Mouse (Mus musculus) right cerebral cortex, postnatal 36 days (tissue): ENCODE measurements around the gene Fbxl17.

Experiments used
- DNase-seq, 2 experiments: peaks; one replicate each; pipeline ENCODE4 v3.0.0; 2022; ENCODE audit warnings: low spot score in 2 of 2, mixed read lengths in 1 of 2

Fbxl17 gene

GRCm38 (mm10) chr17:63282004-63282403 is 217.8 kb downstream of the Fbxl17 start:
- no peak for DNase-seq

- no peak for DNase-seq
Observed at GRCm38 (mm10) chr17:63280990-63281389, 218.8 kb downstream of the Fbxl17 start.

- no peak for DNase-seq
Observed at GRCm38 (mm10) chr17:63279144-63279543, 220.7 kb downstream of the Fbxl17 start.

GRCm38 (mm10) chr17:63273353-63273752 is 226.5 kb downstream of the Fbxl17 start:
- DNase-seq: no peak

- no peak for DNase-seq
Observed at GRCm38 (mm10) chr17:63272914-63273313, 226.9 kb downstream of the Fbxl17 start.

GRCm38 (mm10) chr17:63271000-63271399 is 228.8 kb downstream of the Fbxl17 start:
- DNase-seq: no peak

- DNase-seq: no peak
Observed at GRCm38 (mm10) chr17:63270513-63270912, 229.3 kb downstream of the Fbxl17 start.

GRCm38 (mm10) chr17:63262674-63263073 is 237.1 kb downstream of the Fbxl17 start:
- DNase-seq: no peak

GRCm38 (mm10) chr17:63261508-63262141 is 238.2 kb downstream of the Fbxl17 start:
- no peak for DNase-seq

GRCm38 (mm10) chr17:63259091-63259490 is 240.7 kb downstream of the Fbxl17 start:
- DNase-seq: no peak

GRCm38 (mm10) chr17:63246144-63246619 is 253.6 kb downstream of the Fbxl17 start:
- DNase-seq: no peak

- DNase-seq: no peak
Observed at GRCm38 (mm10) chr17:63245472-63245871, 254.3 kb downstream of the Fbxl17 start.

- DNase-seq: no peak
Observed at GRCm38 (mm10) chr17:63242761-63243160, 257.1 kb downstream of the Fbxl17 start.

GRCm38 (mm10) chr17:63240731-63241106 is 259.1 kb downstream of the Fbxl17 start:
- no peak for DNase-seq

GRCm38 (mm10) chr17:63240021-63240730 is 259.6 kb downstream of the Fbxl17 start:
- DNase-seq: no peak

- DNase-seq: no peak
Observed at GRCm38 (mm10) chr17:63236846-63237245, 263.0 kb downstream of the Fbxl17 start.

GRCm38 (mm10) chr17:63236221-63236620 is 263.6 kb downstream of the Fbxl17 start:
- DNase-seq: no peak

- no peak for DNase-seq
Observed at GRCm38 (mm10) chr17:63235821-63236220, 264.0 kb downstream of the Fbxl17 start.

- DNase-seq: no peak
Observed at GRCm38 (mm10) chr17:63229111-63229510, 270.7 kb downstream of the Fbxl17 start.

GRCm38 (mm10) chr17:63226380-63226779 is 273.4 kb downstream of the Fbxl17 start:
- DNase-seq: no peak

GRCm38 (mm10) chr17:63225959-63226358 is 273.9 kb downstream of the Fbxl17 start:
- no peak for DNase-seq

- DNase-seq: no peak
Observed at GRCm38 (mm10) chr17:63223675-63224074, 276.1 kb downstream of the Fbxl17 start.

- DNase-seq: no peak
Observed at GRCm38 (mm10) chr17:63221632-63222031, 278.2 kb downstream of the Fbxl17 start.
